Mouse (Mus musculus): ENCODE data around the gene Sp140. TPM values are rescaled to one million over a fixed set of nuclear protein-coding genes. Genes with fewer than 3 reads are reported as not detected.

Sp140 gene
- polyA plus RNA-seq (2015; fragmentation: Nextera tagmentation; extraction: Ambion mirVana) = 15.0 and 17.0 TPM in 2 replicates

DNA sequence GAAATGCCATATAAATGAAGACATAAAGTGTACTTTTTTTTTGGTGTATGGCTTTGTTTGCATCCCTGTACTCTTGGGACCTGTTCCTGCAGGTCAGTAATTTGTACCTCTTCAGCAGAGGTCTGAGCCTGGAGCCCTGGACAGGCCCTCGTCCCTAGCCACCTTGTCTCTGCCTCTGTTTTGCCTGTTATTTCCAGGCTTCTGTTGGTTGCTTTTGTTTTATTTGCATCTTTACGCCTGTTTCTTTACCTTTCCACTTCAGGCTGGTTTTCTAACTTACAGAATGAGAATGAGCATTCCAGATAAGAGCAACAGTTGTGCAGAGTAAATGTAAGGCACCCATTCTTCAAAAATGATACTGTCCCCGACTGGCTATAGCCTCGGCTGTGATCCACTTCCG is at the start of gene Sp140:
Gene Sp140, plus strand, starts transcription at position 301 of the 400 bp plus-strand sequence.

DNA sequence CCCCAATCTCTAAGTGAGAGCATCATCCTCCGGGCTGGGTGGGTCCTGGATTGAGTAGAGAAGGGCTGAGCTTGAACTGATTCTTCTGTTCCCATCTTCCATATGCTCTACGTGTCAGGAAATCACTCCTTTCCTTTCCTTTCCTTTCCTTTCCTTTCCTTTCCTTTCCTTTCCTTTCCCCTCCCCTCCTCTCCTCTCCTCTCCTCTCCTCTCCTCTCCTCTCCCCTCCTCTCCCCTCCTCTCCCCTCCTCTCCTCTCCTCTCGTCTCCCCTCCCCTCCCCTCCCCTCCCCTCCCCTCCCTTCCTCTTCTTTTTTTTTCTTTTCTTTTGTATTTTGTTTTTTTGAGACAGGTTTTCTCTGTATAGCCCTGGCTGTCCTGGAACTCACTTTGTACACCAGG is 24.8 kb upstream of the Sp140 start, which contains the start of gene G530012D18Rik:
Gene G530012D18Rik, plus strand, starts transcription at position 301 of the 400 bp plus-strand sequence.

DNA sequence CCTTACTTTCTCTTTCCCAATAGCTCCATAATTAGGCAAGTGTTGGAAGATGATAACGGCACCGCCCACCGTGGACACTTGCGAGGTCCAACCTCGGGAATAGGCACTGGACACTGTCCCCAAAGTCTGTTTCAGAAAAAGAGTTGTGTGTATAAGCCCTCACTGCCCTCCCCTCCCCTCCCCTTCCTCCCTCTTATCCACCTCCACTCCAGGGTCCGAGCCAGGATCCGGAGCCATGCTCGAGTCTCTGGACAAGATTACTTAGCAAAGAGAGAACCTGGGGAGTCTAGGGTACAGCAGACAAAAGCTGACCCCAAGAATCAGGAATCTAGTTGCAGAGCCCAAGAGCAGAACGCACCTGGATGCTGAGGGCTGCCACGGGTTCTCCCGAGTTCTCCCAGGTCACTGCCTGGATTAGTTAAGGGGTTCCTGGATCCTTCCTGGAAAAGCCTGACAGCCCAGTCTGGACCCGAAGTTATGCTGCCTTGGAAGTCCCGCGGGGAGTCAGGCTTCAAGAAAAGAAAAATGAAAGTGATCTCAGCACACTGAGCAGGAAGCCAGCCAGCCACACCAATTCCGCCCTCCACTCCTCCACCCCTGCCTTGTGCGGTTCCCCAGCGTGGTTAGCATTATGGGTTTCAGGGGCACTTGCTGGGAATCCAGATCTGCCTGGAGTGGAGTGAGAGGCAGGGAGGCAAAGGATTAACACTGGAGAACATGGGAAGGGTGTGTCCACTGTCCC is 1.7 kb upstream of the Sp140 start, which contains the start of gene Sp110:
Gene Sp110, minus strand, starts transcription at position 547 of the 742 bp plus-strand sequence.

DNA sequence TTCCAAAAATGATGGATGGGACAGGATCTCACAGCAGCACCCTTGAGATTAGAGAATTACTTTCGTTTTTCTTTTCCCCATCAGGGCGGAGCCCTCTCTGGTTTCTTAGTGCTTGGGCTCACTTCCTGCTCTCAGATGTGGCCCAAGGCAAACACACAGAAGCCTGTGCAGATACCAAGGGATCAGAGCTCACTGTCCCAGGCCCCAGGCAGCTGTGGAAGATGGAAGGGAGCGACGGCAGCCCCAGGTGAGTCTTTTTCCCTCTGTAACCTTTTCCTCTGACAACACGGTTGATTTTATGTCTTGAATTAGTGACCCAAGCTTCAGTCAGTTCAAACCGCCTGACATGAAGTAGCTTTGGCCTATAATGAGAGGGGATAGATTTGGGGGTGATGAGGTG is 49.7 kb downstream of the Sp140 start, which contains the start of gene Sp100:
Gene Sp100, plus strand, starts transcription at position 108 of the 400 bp plus-strand sequence.

Other genes with a start within 250 kb of the Sp140 start
- gene G530012D18Rik, start 24.7 kb upstream of the Sp140 start, polyA plus RNA-seq (2015; fragmentation: Nextera tagmentation; extraction: Ambion mirVana) = not detected in 2 replicates
- 19.8 and 28.8 TPM in 2 replicates for gene Sp110, start 1.6 kb upstream of the Sp140 start, polyA plus RNA-seq (2015; fragmentation: Nextera tagmentation; extraction: Ambion mirVana)
- 18.7 and 24.7 TPM in 2 replicates for gene Sp100, start 49.6 kb downstream of the Sp140 start, polyA plus RNA-seq (2015; fragmentation: Nextera tagmentation; extraction: Ambion mirVana)
- 9.0 and 11.9 TPM in 2 replicates for gene A630001G21Rik, start 178.3 kb downstream of the Sp140 start, polyA plus RNA-seq (2015; fragmentation: Nextera tagmentation; extraction: Ambion mirVana)
- 20.7 and 23.5 TPM in 2 replicates for gene Cab39, start 193.1 kb downstream of the Sp140 start, polyA plus RNA-seq (2015; fragmentation: Nextera tagmentation; extraction: Ambion mirVana)

Data from spleen, postnatal 0 days (tissue).